Mouse (Mus musculus) inflammation-experienced regulatory T-cells, adult 6 months (primary cell): ENCODE measurements around the gene Clk3. TPM values are rescaled to one million over a fixed set of nuclear protein-coding genes. Genes with fewer than 3 reads are reported as not detected.

Source experiments
- ATAC-seq: one replicate; pipeline ENCODE4 v1.8.0; 2017
- polyA plus RNA-seq, 3 experiments: library from polyadenylated mRNA; unstranded; fragments of 100-300 nt; shearing (Covaris generic); gene quantifications; one replicate each; pipeline ENCODE4 v1.2.1; 2017

The Clk3 gene
- polyA plus RNA-seq: 100 to 1,000 TPM in 1 of 3 experiments, 10 to 100 TPM in 2; 75.8 to 110 (median 88.0) TPM

DNA sequence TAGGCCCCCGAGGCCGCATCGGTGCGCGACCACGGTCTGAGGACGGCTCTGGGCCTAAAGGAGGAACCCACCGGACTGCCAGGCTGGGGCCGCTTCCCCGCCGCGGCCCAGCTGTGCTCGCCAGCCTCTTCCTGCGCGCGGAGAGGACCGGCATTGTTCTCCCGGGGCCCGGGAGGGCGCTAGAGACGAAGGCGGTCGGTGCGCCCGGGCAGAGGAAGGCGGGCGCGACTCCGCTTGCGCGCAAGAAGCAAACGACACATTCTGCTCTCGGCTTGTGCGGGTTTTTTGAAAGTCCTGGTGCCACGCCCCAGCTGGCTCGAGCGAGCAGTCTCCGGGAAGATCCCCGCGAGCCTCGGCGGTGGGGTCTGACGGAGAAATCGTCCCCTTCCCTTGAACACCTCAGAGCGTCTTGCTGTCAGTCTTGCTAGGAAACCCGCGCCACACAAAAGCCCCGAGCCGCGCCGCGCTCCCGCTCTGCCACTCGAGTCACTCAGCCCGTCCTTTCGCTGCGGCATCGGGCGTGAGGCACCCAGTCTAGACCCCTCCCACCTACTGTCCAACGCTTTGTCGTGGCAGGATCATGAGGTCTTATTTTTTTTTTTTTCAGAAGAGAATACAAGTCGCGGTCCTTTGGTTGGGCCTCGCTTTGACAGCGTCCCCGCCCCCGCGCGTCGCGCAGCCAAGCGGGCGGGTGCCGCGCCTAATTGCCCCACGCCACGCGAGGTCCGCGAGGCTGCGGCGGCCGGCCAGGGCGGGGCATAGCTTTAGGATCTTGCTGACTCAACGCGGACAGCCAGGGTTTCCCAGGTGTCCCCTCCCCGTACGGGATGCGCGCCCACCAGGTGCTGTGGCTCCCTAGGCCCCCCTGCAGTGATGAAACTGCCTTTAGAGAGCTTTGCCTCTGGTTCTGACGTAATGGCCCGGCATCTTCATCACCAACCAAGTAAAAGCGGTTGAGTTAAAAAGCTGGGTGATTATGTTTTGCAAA is at the start of gene Clk3:
Gene Clk3, minus strand, starts transcription at position 497 of the 988 bp plus-strand sequence.
- ATAC-seq: peak; percentile 53

GRCm38 (mm10) chr9:57814866-57815265 is 49.2 kb upstream of the Clk3 start:
- ATAC-seq: no peak

DNA sequence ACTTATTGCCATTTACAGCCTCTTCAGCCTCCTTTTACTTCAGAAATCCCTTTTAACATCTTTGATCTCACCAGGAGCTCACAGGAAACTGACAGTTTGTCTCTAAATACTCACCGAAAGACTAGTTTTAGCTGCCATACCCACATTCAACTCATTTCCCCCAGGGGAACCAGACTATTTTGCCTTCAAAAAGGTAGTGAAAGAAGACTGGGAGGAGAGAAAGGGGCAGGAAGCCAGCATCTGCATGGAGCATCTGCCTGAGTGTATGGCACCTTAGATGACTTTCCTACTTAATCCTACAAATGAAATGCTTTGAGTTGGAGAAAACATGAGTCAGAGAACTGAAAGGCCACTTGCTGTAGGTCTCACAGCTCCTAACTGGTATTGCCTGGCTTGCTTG is 48.4 kb upstream of the Clk3 start:
- no peak for ATAC-seq

GRCm38 (mm10) chr9:57811793-57812733 is 46.4 kb upstream of the Clk3 start:
- ATAC-seq: no peak

DNA sequence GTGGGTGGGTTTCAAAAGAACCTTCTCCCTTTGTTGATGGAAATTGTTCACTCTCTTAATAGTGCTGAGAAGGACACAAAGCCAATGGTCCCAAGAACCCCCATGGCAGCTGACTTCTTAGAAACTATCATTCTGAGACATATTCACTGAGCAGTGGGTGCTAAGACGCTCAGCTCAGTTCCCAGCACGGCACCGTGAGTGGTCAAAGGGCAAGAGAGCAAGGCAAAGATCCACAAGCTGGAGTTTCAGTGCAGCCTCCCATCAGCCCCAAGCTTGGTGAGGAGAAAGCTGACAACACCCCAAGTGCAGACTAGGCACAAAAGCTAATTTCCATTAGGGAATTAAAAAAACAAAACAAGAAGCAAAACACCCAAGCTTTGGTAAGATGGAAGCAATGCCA is 45.0 kb upstream of the Clk3 start:
- ATAC-seq: no peak

DNA sequence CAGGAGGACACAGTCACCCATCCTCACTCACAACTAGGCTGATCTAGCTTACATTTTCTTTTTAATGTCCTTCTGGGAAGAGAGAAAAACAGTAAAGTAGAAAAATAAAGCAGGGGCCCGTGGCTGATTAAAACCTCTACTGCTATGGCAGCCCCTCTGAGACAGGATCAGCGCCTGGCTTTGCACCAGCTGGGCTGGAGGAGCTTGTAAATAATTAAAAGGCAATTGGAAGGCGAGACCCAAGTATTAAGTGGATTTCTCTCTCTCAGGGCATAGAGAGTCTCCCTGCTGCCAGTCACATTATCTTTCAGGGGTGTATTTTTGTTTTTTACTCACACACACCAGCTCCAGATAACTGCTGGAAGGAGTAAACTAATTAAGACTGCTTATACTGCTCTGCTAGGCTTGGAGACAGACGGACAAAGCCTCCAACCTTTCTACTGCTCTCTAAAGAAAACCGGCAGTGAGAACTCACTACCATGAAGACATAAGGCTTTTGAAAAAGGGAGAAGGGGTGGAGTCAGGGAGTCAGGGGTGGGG is 43.2 kb upstream of the Clk3 start:
- ATAC-seq: no peak

- ATAC-seq: no peak
Measured at GRCm38 (mm10) chr9:57807174-57807651, 41.6 kb upstream of the Clk3 start.

DNA sequence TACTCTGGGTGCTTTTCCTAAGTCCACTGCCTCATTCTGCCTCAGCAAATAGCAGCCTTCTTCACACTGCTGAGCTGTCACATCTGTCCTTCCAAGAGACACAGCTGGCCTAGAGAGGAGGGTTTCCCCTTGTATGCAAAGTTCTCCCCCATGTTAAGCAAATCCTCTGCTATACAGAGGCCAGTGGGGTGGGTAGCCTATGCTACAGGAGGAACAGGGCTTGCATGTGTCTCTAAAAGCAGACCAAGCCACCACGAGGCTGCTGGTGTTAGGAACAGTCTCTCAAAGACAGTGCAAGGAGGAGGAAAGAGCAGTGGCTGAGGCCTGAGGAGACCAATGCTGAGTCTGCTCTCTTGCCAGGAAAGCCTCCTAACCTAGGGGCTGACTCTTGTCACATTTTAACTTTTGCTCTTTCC is 40.4 kb upstream of the Clk3 start:
- ATAC-seq: no peak

DNA sequence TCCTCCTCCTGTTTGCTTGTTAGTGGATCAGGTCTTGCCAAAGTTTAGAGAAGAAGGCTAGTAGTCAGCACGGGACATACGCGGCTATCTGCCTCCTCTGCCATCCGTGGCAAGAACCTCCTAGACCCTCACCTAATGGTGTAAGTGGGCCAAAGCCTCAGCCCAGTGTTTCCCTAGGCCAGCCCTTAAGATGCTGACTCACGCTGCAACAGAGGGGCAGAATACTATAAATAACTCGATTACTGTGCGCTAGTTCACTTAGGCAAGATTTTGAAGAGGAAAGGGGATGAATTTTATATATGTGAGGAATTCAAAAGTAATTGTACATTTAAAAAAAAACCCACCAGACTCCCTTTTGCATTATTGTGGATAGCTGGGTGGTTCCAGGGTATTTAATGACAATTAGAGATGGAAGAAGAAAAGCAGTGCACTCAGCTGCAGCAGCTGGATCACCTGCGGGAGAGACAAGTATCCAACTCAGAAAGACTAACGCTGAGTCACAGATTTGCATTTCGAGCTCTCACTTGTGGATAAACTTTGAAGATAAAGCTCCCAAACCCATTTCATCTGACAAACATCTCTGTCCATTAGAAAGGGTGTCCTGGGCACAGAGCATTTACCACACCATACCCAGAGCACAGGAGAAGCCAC is 39.6 kb upstream of the Clk3 start:
- no peak for ATAC-seq

GRCm38 (mm10) chr9:57803839-57804238 is 38.2 kb upstream of the Clk3 start:
- ATAC-seq: no peak

DNA sequence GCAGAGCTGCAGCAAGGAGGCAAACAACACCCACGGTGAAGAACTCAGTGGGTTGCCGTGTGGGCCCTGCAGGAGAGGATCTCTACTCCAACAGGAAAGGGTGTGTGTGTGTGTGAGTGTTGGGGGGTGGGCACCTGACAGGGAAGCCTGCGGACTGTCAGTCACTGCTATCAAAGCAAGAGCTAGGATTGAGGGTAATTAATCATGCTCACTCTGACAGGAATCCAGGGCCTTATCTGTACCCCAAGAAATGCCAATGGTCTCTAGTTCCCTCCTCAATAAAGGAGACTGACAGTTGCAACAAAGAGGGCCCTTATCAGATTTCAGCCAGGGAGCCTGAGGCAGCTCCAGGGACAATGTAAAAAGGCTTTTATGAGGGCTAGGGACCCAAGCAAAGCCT is 37.4 kb upstream of the Clk3 start:
- no peak for ATAC-seq

GRCm38 (mm10) chr9:57800325-57800975 is 34.8 kb upstream of the Clk3 start:
- no peak for ATAC-seq

DNA sequence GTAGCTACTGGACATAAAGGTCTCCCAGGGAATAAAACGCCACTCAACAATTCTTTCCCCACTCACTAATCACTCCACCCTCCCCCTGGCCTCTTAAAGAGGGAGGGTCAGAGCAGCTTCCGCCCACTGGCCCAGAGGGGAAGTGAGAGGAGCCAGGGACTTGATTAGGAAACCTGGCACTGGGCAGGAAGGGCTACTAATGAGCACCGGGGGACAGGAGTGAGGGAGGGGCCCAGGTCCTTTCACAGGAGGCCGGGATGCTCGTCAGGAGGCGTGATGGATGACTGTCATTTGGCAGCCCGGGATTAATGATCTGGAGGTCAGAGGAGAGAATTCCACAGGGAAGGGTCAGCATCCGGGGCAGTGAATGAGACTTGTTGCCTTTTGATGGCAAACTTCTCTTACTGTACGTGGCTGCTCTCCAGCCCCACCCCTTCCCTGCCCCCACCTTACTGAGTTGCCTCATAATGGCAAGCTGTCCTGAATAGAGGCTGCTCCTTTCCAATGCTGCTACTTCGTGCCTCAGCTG is 33.1 kb upstream of the Clk3 start:
- ATAC-seq: no peak

- ATAC-seq: no peak
Measured at GRCm38 (mm10) chr9:57797456-57797855, 31.8 kb upstream of the Clk3 start.

- no peak for ATAC-seq
Measured at GRCm38 (mm10) chr9:57789733-57790132, 24.1 kb upstream of the Clk3 start.

DNA sequence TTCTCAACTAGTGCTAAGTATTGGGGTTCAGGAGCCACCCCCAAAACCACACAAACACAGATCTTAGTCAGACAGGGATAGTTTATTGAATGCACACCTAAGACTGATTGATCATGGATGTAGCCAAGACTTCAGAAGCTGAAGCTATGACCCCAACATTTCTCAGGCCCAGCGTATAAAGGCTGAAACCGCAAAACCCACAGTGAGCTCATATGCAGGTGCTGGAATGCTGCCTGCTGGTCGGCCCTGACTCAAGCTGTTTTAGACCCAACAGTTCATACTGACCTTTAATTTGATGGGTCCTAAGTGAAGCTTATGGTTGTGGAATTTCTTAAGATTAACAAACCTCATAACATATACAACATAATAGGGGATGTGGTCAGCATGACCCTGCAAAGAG is 17.0 kb upstream of the Clk3 start:
- no peak for ATAC-seq

DNA sequence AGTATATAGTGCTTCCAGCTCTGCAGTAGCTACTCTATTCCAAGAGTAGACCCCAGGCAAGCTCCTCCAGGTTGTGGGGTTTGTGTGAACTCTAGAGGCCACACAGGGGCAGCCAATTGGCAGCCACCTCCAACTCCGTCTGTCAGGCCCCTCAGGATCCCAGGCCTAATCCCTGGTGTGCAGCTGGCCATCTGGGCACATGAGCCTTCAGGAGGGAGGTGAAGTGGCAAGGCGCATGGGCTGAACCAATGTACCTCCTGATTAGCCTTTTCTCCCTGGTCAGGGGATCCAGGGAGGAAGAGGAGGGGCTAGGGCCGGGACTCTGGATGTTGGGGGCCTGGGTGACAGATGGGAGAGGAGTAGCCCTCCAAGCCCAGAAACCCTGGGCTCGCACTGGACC is 10.1 kb upstream of the Clk3 start:
- ATAC-seq: no peak

- ATAC-seq: no peak
Measured at GRCm38 (mm10) chr9:57775026-57775425, 9.4 kb upstream of the Clk3 start.

GRCm38 (mm10) chr9:57774168-57774567 is 8.5 kb upstream of the Clk3 start:
- ATAC-seq: no peak

DNA sequence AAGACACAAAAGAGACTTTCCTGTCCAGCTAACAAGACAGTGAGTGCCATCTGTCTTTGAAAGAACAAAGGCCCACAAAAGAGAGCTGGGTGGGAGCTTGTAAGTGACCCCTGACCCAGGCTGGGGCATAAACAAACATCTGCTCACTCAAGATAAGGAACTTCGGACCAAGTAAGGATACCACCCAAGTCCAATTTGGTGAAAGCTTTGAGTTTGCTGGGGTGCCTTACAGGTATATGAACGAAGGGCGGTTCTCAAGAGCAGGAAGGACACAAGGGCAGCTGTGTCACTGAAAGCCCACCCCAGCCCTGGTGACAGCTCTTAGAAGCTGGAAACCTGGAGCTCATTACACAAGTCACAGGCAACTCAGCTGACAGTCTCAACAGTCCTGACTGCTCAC is 8.1 kb upstream of the Clk3 start:
- no peak for ATAC-seq

DNA sequence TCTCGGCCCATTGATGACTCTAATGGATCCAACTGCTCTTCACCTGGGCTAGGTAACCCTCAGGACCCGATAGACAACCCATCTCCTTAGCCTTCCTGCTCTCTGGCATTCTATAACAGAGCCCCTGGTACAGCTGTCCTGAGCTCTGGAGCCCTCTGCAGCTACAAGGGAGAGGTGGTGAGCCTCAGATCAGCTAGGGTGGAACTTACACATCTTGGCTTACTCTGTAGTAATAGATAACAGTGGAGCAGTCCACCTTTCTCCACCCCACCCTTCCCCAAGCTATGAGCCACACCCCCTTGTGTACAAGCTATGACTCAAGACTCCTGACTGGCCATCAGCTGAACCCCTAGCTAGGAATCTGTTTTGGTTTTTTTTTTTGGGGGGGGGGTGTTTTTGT is 5.2 kb upstream of the Clk3 start:
- ATAC-seq: no peak
